Comparison of ENCODE assay signal across 13 mouse cellular contexts in the genomic region with DNA sequence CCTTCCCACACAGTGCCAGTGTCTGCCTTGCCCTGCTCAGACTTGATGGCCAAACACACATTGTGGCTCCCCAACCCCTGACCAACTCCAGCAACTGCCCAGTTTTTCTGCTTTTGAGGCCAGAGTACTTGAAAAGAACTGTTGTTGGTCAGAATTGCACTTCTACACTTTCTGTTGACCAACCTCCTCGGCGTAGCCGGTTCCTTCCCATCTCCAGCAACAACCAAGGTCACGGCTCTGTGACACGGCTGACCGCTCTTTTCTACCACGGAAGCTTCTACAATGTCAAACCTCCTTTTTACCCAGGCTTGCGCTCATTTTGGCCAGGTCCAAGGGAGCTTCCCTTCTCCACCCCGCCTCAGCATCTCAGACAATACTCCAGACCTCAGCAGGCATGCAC. TPM values are rescaled to one million over a fixed set of nuclear protein-coding genes. Genes with fewer than 3 reads are reported as not detected.
A peak's percentile ranks its signal among the peaks of the same experiment; 100 is the strongest.
DNase-seq lines count a peak whose midpoint lies in the region; ATAC-seq and TF ChIP-seq lines count a peak whose summit lies in the region.
"Had no signal": no experiment of that assay in that cellular context is flagged by ENCODE, and none has a peak within 500 bp of the region (broad histone marks: within the 10 kb centered on the region; RNA-seq: fewer than 3 reads in every experiment).

No protein-coding gene starts in this region.

- H3K27me3 ChIP-seq in liver, embryonic 13.5 days = no peaks in the 10 kb centered on the region
- H3K27me3 ChIP-seq in liver, embryonic 11.5 days (replicated peaks; ENCODE audit: control insufficient read depth, insufficient read depth, low read length) = no peaks in the 10 kb centered on the region
- no peaks in the 10 kb centered on the region for H3K27me3 ChIP-seq in intestine, postnatal 0 days (replicated peaks; ENCODE audit: control insufficient read depth, insufficient read depth, low read length)
- H3K27me3 ChIP-seq: limb, embryonic 13.5 days had no signal

- ATAC-seq in liver, embryonic 13.5 days (ENCODE audit: low read depth) = no peak
- ATAC-seq in liver, embryonic 11.5 days (replicated peaks; ENCODE audit: low FRiP score) = no peak
- ATAC-seq in intestine, postnatal 0 days = no peak
- ATAC-seq in CD4-positive, CD25-positive, alpha-beta regulatory T cell, adult 4 months = no peak
- no peak for ATAC-seq in frontal cortex, adult (ENCODE audit: low TSS enrichment)
- ATAC-seq: inflammation-experienced regulatory T-cells, adult 6 months had no signal

- WGBS in liver, embryonic 13.5 days (ENCODE audit: insufficient replicate concordance) = 83% methylated on average over 9 of the region's 9 CpGs
- 84% methylated on average over 9 of the region's 9 CpGs for WGBS in liver, embryonic 11.5 days
- WGBS in intestine, postnatal 0 days = 89% methylated on average over 9 of the region's 9 CpGs

- TF ChIP-seq CTCF in gastrocnemius, adult 2 months (IDR thresholded peaks at IDR 0.05) = no peak
- TF ChIP-seq CTCF in intestine, postnatal 0 days (IDR thresholded peaks at IDR 0.05; ENCODE audit: low read depth) = no peak

- H3K27ac ChIP-seq in gastrocnemius, adult 2 months = no peak overlapping the region
- 0 out of 2 replicates have a peak overlapping the region, but pooled peaks have one; percentile 57 for H3K27ac ChIP-seq in liver, embryonic 13.5 days
- H3K27ac ChIP-seq in liver, embryonic 11.5 days (ENCODE audit: low read depth, low read length) = no peak overlapping the region
- H3K27ac ChIP-seq in intestine, postnatal 0 days (ENCODE audit: low read depth, low read length) = 0 out of 2 replicates have a peak overlapping the region, but pooled peaks have one; percentile 69
- H3K27ac ChIP-seq: limb, embryonic 13.5 days had no signal

- H3K4me2 ChIP-seq in liver, embryonic 13.5 days = no peak overlapping the region
- H3K4me2 ChIP-seq in liver, embryonic 11.5 days = no peak overlapping the region
- no peak overlapping the region for H3K4me2 ChIP-seq in intestine, postnatal 0 days (replicated peaks; ENCODE audit: low read depth)
- H3K4me2 ChIP-seq: limb, embryonic 13.5 days had no signal

- H3K9me3 ChIP-seq in liver, embryonic 13.5 days (replicated peaks) = no peaks in the 10 kb centered on the region
- H3K9me3 ChIP-seq in liver, embryonic 11.5 days (ENCODE audit: control insufficient read depth, low read length) = no peaks in the 10 kb centered on the region
- H3K9me3 ChIP-seq in intestine, postnatal 0 days (ENCODE audit: control insufficient read depth) = no peaks in the 10 kb centered on the region
- H3K9me3 ChIP-seq: limb, embryonic 13.5 days had no signal

- intact Hi-C loops in gastrocnemius, adult 2 months (cut with DNase I) = no loop called here

- no peak overlapping the region for H3K4me3 ChIP-seq in gastrocnemius, adult 2 months
- no peak overlapping the region for H3K4me3 ChIP-seq in liver, embryonic 13.5 days (replicated peaks)
- H3K4me3 ChIP-seq in liver, embryonic 11.5 days (ENCODE audit: low read depth, low read length) = no peak overlapping the region
- no peak overlapping the region for H3K4me3 ChIP-seq in intestine, postnatal 0 days (ENCODE audit: low read depth, low read length)
- H3K4me3 ChIP-seq: limb, embryonic 13.5 days had no signal

- H3K9ac ChIP-seq in liver, embryonic 13.5 days = no peak overlapping the region
- H3K9ac ChIP-seq in liver, embryonic 11.5 days (ENCODE audit: low read depth, low read length) = no peak overlapping the region
- H3K9ac ChIP-seq in intestine, postnatal 0 days (ENCODE audit: low read depth, low read length) = no peak overlapping the region
- H3K9ac ChIP-seq: limb, embryonic 13.5 days had no signal

- peaks cover 12% of the 10 kb centered on the region; the same call in 1 of the 2 replicates for H3K36me3 ChIP-seq in liver, embryonic 13.5 days
- peaks cover 3% of the 10 kb centered on the region; the same call in 1 of the 2 replicates for H3K36me3 ChIP-seq in liver, embryonic 11.5 days (ENCODE audit: control insufficient read depth, insufficient read depth, low read length)
- no peaks in the 10 kb centered on the region; the same call in 1 of the 2 replicates for H3K36me3 ChIP-seq in intestine, postnatal 0 days (ENCODE audit: control insufficient read depth, insufficient read depth)

- peaks cover 94% of the 10 kb centered on the region for H3K4me1 ChIP-seq in liver, embryonic 13.5 days (replicated peaks)
- H3K4me1 ChIP-seq in liver, embryonic 11.5 days (replicated peaks; ENCODE audit: control insufficient read depth, insufficient read depth, low read length) = peaks cover 63% of the 10 kb centered on the region
- peaks cover 40% of the 10 kb centered on the region for H3K4me1 ChIP-seq in intestine, postnatal 0 days (replicated peaks; ENCODE audit: control insufficient read depth, insufficient read depth, low read length)

- peak; percentile 15 for DNase-seq in gastrocnemius, adult 2 months
- DNase-seq in gastrocnemius, postnatal 4 days (ENCODE audit: low spot score in 2 of 2) = no peak
- no peak for DNase-seq in liver, embryonic 13.5 days
- no peak for DNase-seq in liver, embryonic 11.5 days (ENCODE audit: low spot score)
- peak; percentile 60 to 77 for DNase-seq in kidney, postnatal 25 days
- DNase-seq: cerebellum, adult 9-11 months; heart, adult 18-20 months had no signal

RNA-seq across cellular contexts. Expression of a gene that starts 34.4 kb away (rescaled TPM):
- total RNA-seq in gastrocnemius, adult 2 months (2021) = 10 to 100 TPM; 11.0 to 16.8 TPM
- 10 to 100 TPM; 29.0 to 29.4 TPM for total RNA-seq in gastrocnemius, postnatal 4 days (2021)
- 32.9 and 37.5 TPM in 2 replicates for polyA plus RNA-seq in liver, embryonic 13.5 days (2015; fragmentation: Nextera tagmentation; extraction: Ambion mirVana)
- polyA plus RNA-seq in liver, embryonic 11.5 days (2014; fragmentation: Nextera tagmentation; extraction: Ambion mirVana) = 65.3 and 68.1 TPM in 2 replicates
- 30.5 and 33.3 TPM in 2 replicates for polyA plus RNA-seq in intestine, postnatal 0 days (2015; fragmentation: Nextera tagmentation; extraction: Ambion mirVana)
- 10 to 100 TPM; 62.4 to 88.4 TPM for polyA plus RNA-seq in CD4-positive, CD25-positive, alpha-beta regulatory T cell, adult 4 months (2017; shearing (Covaris generic))

RNA-seq across cellular contexts. Expression of a gene that starts 39.2 kb away (rescaled TPM):
- under 1 TPM; 0.20 to 0.41 TPM for total RNA-seq in gastrocnemius, adult 2 months (2021)
- total RNA-seq in gastrocnemius, postnatal 4 days (2021) = under 1 TPM; 0.96 to 0.98 TPM
- 0.15 and 0.20 TPM in 2 replicates for polyA plus RNA-seq in liver, embryonic 13.5 days (2015; fragmentation: Nextera tagmentation; extraction: Ambion mirVana)
- 0.43 and 0.86 TPM in 2 replicates for polyA plus RNA-seq in liver, embryonic 11.5 days (2014; fragmentation: Nextera tagmentation; extraction: Ambion mirVana)
- polyA plus RNA-seq in intestine, postnatal 0 days (2015; fragmentation: Nextera tagmentation; extraction: Ambion mirVana) = not detected in 2 replicates
- polyA plus RNA-seq in CD4-positive, CD25-positive, alpha-beta regulatory T cell, adult 4 months (2017; shearing (Covaris generic)) = under 1 TPM; 0.32 to 0.75 TPM
- total RNA-seq: megakaryocyte progenitor cell, adult 5-6 weeks had no signal

Comparison
In these comparisons a context has a peak if more than half of its experiments do, and no peak if none do; other contexts are left out.
1. DNase-seq: peak in gastrocnemius, adult 2 months (single experiment) and kidney, postnatal 25 days (2 of 2); none in gastrocnemius, postnatal 4 days (0 of 2), liver, embryonic 13.5 days (single experiment) and liver, embryonic 11.5 days (single experiment).
2. H3K27ac ChIP-seq: peak in liver, embryonic 13.5 days (single experiment) and intestine, postnatal 0 days (single experiment); none in gastrocnemius, adult 2 months (single experiment) and liver, embryonic 11.5 days (single experiment).